Mouse (Mus musculus) hematopoietic stem cell, adult 5-6 weeks (primary cell): ENCODE results near the gene Phex. TPM values are rescaled to one million over a fixed set of nuclear protein-coding genes. Genes with fewer than 3 reads are reported as not detected.

Source experiments
- ATAC-seq, 2 experiments: fragments of 125-278 bp in 1 of 2; replicated peaks in 1 of 2; 2 replicates each; pipeline ENCODE4 v1.8.0; 2016 to 2017; ENCODE audit warnings: inconsistent platforms in 2 of 2, mild to moderate bottlenecking in 2 of 2, moderate number of reproducible peaks in 2 of 2, low read depth in 1 of 2, moderate TSS enrichment in 1 of 2; ENCODE audit not compliant: low FRiP score in 2 of 2, poor library complexity in 2 of 2, severe bottlenecking in 2 of 2, insufficient read depth in 1 of 2, low TSS enrichment in 1 of 2
- total RNA-seq: library from RNA; stranded (forward); fragments of 172-1452, 232-1000 nt; gene quantifications from 2 replicates; pipeline ENCODE4 v1.2.3, GENCODE M21; 2017

The Phex gene
- total RNA-seq, 1 experiment from 2014 or later: 0.15 TPM

GRCm38 (mm10) chrX:157163394-157163793 lies 251.7 kb downstream of the Phex start:
- no peak for ATAC-seq

GRCm38 (mm10) chrX:157144675-157145074 lies 270.4 kb downstream of the Phex start:
- ATAC-seq: no peak

- ATAC-seq: no peak
Observed at GRCm38 (mm10) chrX:157139601-157140000, 275.5 kb downstream of the Phex start.

Other genes starting within 250 kb of the Phex start
- 77.7 and 95.3 TPM in 2 replicates for gene Sms, start 77.0 kb upstream of the Phex start, total RNA-seq
- 1.5 and 7.6 TPM in 2 replicates for gene Yy2, start 153.7 kb upstream of the Phex start, total RNA-seq
- 12.4 and 20.2 TPM in 2 replicates for gene Mbtps2, start 183.4 kb upstream of the Phex start, total RNA-seq